Mouse (Mus musculus) megakaryocyte, embryonic 14.5 days (primary cell): ENCODE data around the gene Chst3.

Source experiments
- FLI1 ChIP-seq: IDR thresholded peaks from 2 replicates; pipeline ENCODE4 v1.6.1; 2012; ENCODE audit warnings: low read length, inconsistent platforms, mixed read lengths
- GATA1 ChIP-seq: IDR thresholded peaks from 3 replicates; pipeline ENCODE4 v1.6.1; 2012; ENCODE audit warnings: mixed read lengths, low read length, inconsistent platforms, borderline replicate concordance

- TF ChIP-seq GATA1 (no peak), FLI1 (no peak)
Measured at GRCm38 (mm10) chr10:60252606-60253005, 33.5 kb upstream of the Chst3 start.
